Mouse (Mus musculus) stomach, embryonic 15.5 days (tissue): ENCODE measurements around the gene Neurl1a. TPM values are rescaled to one million over a fixed set of nuclear protein-coding genes. Genes with fewer than 3 reads are reported as not detected.

Source experiments
- ATAC-seq: fragments of 200-750 bp; cut with Nextera tagmentation; 2 replicates; pipeline ENCODE4 v1.8.0; 2017; ENCODE audit warnings: low read depth, moderate number of reproducible peaks, moderate TSS enrichment; ENCODE audit not compliant: insufficient read depth, low FRiP score
- H3K27ac ChIP-seq: fragments of 300-500 bp; sonication (generic); 2 replicates; pipeline ENCODE4 v1.5.1; 2015; ENCODE audit warnings: mild to moderate bottlenecking, inconsistent platforms
- H3K27me3 ChIP-seq: fragments of 300-500 bp; sonication (generic); replicated peaks from 2 replicates; pipeline ENCODE4 v1.6.1; 2015; ENCODE audit warnings: inconsistent platforms
- H3K36me3 ChIP-seq: fragments of 300-500 bp; sonication (generic); 2 replicates; pipeline ENCODE4 v1.6.1; 2015; ENCODE audit warnings: inconsistent platforms
- H3K4me1 ChIP-seq: fragments of 300-500 bp; sonication (generic); 2 replicates; pipeline ENCODE4 v1.6.1; 2015; ENCODE audit warnings: inconsistent platforms
- H3K4me2 ChIP-seq: fragments of 300-500 bp; sonication (generic); 2 replicates; pipeline ENCODE4 v1.6.1; 2015; ENCODE audit warnings: mild to moderate bottlenecking, inconsistent platforms
- H3K4me3 ChIP-seq: fragments of 300-500 bp; sonication (generic); replicated peaks from 2 replicates; pipeline ENCODE4 v1.5.1; 2015; ENCODE audit warnings: inconsistent platforms
- H3K9ac ChIP-seq: fragments of 300-500 bp; sonication (generic); 2 replicates; pipeline ENCODE4 v1.6.1; 2015; ENCODE audit warnings: inconsistent platforms
- H3K9me3 ChIP-seq: fragments of 300-500 bp; sonication (generic); 2 replicates; pipeline ENCODE4 v1.6.1; 2016; ENCODE audit warnings: inconsistent platforms
- WGBS: fragments of 180-500 bp; shearing (Covaris S2); methylation state at CpG from one replicate; pipeline ENCODE4 v1.1.7; 2015; 5-methylcytosine and 5-hydroxymethylcytosine counted together
- polyA plus RNA-seq: library from polyadenylated mRNA; unstranded; fragments of >200 nt; fragmentation: Nextera tagmentation; extraction: Ambion mirVana; gene quantifications from 2 replicates; pipeline ENCODE4 v1.2.1, GENCODE M21; 2015

Neurl1a gene
- polyA plus RNA-seq, 1 experiment from 2014 or later = 7.5 TPM

DNA sequence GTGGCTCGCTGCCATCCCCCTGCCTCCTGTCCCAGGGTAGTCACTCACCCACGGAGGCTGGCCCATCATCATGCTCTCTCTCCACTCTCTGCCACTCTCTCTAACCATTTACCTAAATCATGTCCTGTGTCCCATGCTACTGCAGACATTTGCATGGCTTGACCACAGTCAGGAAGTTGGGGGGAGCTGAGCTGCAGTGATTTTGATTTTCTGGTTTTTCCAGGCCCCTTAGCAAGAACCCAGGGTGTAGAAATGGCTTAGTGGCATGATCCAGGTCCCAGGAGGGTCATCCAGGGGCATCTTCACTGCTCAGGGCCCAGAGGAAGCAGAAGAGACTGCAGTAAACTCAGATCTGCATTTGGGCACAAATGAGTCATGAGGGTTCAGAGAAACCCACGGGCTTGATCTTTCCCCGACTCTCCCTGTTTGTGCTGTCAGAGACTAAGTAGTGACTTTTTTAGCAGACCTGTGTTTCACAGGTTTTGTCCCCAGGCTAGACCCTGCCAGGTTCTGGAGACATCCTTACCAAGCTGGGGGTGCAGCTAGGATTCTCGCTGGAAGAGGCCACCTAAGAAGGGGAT, 30.3 kb upstream of the Neurl1a start:
- Histone ChIP-seq H3K36me3 (no peaks in the 10 kb centered on the region), H3K27ac (no peak overlapping the region), H3K9me3 (no peaks in the 10 kb centered on the region), H3K4me2 (no peak overlapping the region), H3K4me3 (no peak overlapping the region), H3K9ac (no peak overlapping the region), H3K4me1 (no peaks in the 10 kb centered on the region), H3K27me3 (no peaks in the 10 kb centered on the region; the same call in 1 of the 2 replicates)
- 64% methylated on average over 5 of the region's 5 CpGs for WGBS
- ATAC-seq = no peak

DNA sequence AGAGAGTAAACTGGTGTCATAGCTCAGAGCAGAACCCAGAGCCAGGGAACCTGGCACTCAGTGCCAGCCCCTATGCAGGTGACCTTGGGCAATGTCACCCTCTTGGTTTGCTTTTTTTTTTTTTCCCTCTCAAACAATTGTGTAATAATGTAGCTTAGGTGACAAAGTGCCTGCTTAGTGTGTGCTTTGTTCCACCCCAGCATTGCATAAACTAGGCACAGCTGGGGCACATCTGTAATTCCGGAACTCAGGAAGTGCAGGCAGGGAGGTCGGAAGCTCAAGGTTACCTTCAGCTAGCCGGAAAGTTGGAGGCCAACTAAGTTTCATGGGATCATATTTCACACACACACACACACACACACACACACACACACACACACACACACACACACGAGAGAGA, 28.8 kb upstream of the Neurl1a start:
- H3K9me3 ChIP-seq = no peaks in the 10 kb centered on the region
- H3K36me3 ChIP-seq = no peaks in the 10 kb centered on the region
- no peaks in the 10 kb centered on the region; the same call in 1 of the 2 replicates for H3K27me3 ChIP-seq
- H3K4me3 ChIP-seq = no peak overlapping the region
- 33% methylated on average over 4 of the region's 4 CpGs for WGBS
- ATAC-seq = no peak
- no peaks in the 10 kb centered on the region for H3K4me1 ChIP-seq
- H3K4me2 ChIP-seq = no peak overlapping the region
- no peak overlapping the region for H3K27ac ChIP-seq
- H3K9ac ChIP-seq = no peak overlapping the region

DNA sequence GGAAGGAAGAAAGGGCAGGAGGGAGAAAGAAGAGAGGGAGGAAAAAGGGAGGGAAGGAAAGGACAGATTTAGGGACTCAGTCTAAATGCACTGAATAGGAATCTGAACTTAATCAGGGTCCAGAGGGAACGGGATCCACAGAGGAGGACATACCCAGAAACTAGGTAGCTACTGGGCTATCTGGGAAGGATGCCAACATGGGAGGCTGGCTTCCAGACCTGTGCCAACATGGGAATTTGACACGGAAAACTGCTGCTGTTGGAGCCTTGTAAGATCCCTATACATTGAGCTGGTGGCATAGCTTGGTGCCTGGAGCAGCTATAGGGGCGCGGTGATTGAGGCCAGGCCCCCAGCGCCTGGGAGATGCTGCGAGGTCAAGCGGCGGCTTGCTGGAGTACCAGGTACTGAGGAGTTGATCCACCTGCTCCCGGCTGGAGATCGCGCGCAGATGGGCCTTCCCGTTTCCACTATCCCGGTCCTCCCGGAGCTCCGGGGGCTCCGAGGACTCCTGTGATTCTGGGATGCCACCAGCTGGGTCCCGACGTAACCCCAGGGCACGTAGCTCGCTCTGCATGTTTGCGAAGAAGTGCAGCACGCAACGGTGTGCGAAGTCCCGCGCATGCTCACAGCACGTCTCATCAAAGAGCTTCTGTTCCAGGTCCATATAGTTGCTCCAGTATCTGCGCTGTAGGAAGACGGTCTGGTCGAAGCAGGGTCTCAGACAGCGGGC, 27.1 kb upstream of the Neurl1a start:
- Histone ChIP-seq H3K9ac (no peak overlapping the region), H3K4me1 (no peaks in the 10 kb centered on the region), H3K36me3 (no peaks in the 10 kb centered on the region), H3K27me3 (no peaks in the 10 kb centered on the region; the same call in 1 of the 2 replicates), H3K4me3 (peak overlapping the region; percentile 22; the same call in 1 of the 2 replicates), H3K4me2 (peak overlapping the region; percentile 50), H3K9me3 (no peaks in the 10 kb centered on the region), H3K27ac (no peak overlapping the region)
- no peak for ATAC-seq
- 27% methylated on average over 32 of the region's 32 CpGs for WGBS

DNA sequence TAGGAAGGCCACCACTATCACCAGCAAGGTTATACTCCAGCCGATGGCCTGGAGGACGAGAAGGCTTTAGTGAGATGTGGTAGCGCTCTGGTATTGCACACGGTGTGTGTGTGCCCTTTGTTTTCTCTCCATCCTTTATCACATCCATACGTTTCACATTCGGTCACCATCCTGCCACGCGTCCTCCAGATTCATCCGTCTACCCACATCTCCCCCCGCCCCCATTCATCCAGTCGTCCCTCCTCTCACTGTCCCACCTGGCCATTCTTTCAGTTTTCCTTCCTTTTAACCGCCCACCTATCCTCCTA, 26.6 kb upstream of the Neurl1a start:
- 64% methylated on average over 12 of the region's 12 CpGs for WGBS
- Histone ChIP-seq H3K36me3 (no peaks in the 10 kb centered on the region), H3K4me3 (peak overlapping the region; percentile 22; the same call in 1 of the 2 replicates)

DNA sequence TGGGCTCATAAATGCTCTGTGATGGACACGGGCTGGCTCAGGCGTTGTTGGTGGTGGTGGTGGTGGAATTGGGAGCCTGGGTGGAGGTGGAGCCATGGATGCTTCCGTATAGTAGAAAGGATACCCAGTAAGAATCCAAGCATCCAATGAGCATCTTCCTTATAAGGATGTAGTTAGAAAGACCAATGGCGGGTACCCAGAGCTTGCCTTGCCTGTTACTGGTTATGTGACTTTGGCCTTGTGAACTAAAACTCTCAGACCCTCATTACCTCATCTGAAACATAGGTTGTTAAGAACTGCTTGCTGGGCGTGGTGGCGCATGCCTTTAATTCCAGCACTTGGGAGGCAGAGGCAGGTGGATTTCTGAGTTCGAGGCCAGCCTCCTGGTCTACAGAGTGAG, 24.9 kb upstream of the Neurl1a start:
- Histone ChIP-seq H3K36me3 (no peaks in the 10 kb centered on the region), H3K27ac (no peak overlapping the region), H3K4me2 (no peak overlapping the region), H3K4me3 (no peak overlapping the region), H3K9ac (no peak overlapping the region), H3K4me1 (no peaks in the 10 kb centered on the region), H3K9me3 (no peaks in the 10 kb centered on the region), H3K27me3 (no peaks in the 10 kb centered on the region; the same call in 1 of the 2 replicates)
- 91% methylated on average over 7 of the region's 7 CpGs for WGBS
- ATAC-seq = no peak

More for the DNA sequence above, 26.6 kb upstream of the Neurl1a start:
- ATAC-seq = no peak
- Histone ChIP-seq H3K4me2 (peak overlapping the region; percentile 50), H3K4me1 (no peaks in the 10 kb centered on the region), H3K27ac (no peak overlapping the region), H3K9me3 (no peaks in the 10 kb centered on the region), H3K27me3 (no peaks in the 10 kb centered on the region; the same call in 1 of the 2 replicates), H3K9ac (no peak overlapping the region)

DNA sequence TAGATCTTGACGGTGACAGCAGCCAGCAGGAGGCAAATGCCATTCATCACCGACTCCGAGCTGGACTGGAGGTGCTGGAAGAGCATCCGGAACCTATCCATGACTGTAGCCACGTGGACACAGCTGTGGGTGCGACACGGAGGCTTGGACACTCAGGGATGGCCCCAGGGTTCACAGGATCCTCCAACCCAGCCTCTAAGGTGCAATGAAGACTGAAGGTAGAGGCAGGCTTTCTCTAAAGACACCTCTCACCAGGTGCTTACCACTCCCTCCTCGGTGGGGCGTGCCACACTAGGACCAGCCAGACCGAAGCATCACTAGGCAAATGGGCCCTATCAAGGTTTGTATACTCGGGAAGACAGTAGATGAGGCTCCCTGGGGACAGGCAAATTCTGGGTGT, 21.0 kb upstream of the Neurl1a start, which contains the start of gene Calhm3:
TSS of gene Calhm3 (minus strand) at position 101 of the 400 bp plus-strand sequence.
- Histone ChIP-seq H3K4me2 (no peak within 1 kb of the TSS), H3K9ac (no peak within 1 kb of the TSS), H3K27me3 (no peaks in the 10 kb centered on the region), H3K9me3 (no peaks in the 10 kb centered on the region), H3K4me3 (no peak within 1 kb of the TSS), H3K36me3 (no peaks in the 10 kb centered on the region), H3K27ac (no peak within 1 kb of the TSS), H3K4me1 (no peaks in the 10 kb centered on the region)
- no peak for ATAC-seq
- 81% methylated on average over 11 of the region's 11 CpGs for WGBS

DNA sequence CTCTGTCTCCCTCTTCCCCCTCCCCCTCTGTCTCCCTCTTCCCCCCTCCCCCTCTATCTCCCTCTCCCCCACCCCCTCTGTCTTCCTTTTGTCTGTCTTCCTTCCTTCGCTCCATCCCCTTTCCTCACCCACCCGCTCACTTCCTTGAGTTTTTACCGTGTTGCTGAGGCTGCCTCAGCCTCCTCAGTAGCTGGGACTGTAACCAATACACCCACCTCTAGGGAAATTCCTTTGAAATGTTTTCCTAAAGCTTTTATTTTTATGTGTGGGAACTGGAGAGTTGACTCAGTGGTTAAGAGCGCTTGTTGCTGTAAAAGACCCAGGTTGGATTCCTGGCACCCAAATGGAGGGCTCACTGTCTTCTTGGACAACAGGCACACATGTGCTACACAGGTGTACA, 17.0 kb upstream of the Neurl1a start:
- no peak overlapping the region for H3K27ac ChIP-seq
- H3K27me3 ChIP-seq = no peaks in the 10 kb centered on the region
- no peaks in the 10 kb centered on the region for H3K36me3 ChIP-seq
- H3K9me3 ChIP-seq = no peaks in the 10 kb centered on the region
- no peak overlapping the region for H3K9ac ChIP-seq
- WGBS = 56% methylated on average over 4 of the region's 4 CpGs
- H3K4me2 ChIP-seq = no peak overlapping the region
- no peaks in the 10 kb centered on the region; the same call in 1 of the 2 replicates for H3K4me1 ChIP-seq
- H3K4me3 ChIP-seq = no peak overlapping the region
- ATAC-seq = no peak

DNA sequence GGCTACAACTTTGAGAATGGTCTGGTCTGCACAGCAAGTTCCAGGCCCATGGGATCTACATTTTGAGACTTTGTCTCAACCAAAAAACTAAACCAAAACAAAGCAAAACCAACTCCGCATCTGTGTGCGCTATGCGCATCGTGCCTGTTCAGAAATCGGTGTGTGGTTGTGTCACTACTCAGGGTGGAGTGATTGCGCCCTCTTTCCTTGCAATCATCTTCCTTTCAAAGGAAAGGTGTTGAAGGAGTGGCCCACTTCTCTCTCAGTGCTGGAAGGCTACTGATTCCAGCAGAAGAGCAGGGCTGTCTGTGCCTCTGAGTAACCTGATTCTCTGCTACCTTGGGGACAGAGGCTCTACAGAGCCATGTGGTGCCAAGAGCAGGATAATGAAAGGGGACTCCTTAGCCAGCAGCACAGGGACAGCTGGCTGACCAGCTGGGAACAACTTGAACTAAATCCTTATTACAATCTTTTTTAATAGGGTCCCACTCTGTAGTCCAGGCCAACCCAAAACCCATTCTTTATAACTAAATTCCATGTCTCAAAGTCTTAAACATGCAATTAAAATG, 15.4 kb upstream of the Neurl1a start:
- 93% methylated on average over 6 of the region's 6 CpGs for WGBS
- Histone ChIP-seq H3K9ac (no peak overlapping the region), H3K4me2 (no peak overlapping the region), H3K27ac (no peak overlapping the region), H3K4me3 (no peak overlapping the region), H3K36me3 (no peaks in the 10 kb centered on the region), H3K27me3 (no peaks in the 10 kb centered on the region), H3K9me3 (no peaks in the 10 kb centered on the region), H3K4me1 (peaks cover 7% of the 10 kb centered on the region; the same call in 1 of the 2 replicates)
- ATAC-seq = no peak

DNA sequence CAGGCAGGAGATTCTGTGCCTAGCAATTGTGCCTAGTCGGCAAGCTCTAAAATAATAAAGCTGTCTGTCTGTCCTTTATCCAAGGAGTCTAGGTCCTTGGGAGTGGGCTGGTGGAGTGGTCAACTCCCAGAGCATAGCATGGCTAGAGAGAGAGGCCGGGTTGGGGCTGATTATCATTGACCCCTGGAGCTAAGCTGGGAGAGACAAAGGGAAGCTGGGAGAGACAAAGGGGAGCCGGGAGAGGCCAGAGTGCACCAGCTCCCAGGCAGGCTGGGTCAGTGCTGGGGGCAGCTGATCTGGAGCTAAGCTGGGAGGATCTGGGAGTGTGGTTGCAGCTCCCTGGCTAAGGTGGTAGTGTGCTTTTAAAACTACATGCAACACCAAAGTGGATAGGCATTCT, 11.9 kb upstream of the Neurl1a start:
- no peak for ATAC-seq
- Histone ChIP-seq H3K9ac (no peak overlapping the region), H3K9me3 (no peaks in the 10 kb centered on the region), H3K4me1 (peaks cover 13% of the 10 kb centered on the region; the same call in 1 of the 2 replicates), H3K4me2 (no peak overlapping the region), H3K36me3 (no peaks in the 10 kb centered on the region), H3K27ac (no peak overlapping the region), H3K4me3 (no peak overlapping the region), H3K27me3 (no peaks in the 10 kb centered on the region)
- WGBS = 36% methylated on average over 3 of the region's 3 CpGs

DNA sequence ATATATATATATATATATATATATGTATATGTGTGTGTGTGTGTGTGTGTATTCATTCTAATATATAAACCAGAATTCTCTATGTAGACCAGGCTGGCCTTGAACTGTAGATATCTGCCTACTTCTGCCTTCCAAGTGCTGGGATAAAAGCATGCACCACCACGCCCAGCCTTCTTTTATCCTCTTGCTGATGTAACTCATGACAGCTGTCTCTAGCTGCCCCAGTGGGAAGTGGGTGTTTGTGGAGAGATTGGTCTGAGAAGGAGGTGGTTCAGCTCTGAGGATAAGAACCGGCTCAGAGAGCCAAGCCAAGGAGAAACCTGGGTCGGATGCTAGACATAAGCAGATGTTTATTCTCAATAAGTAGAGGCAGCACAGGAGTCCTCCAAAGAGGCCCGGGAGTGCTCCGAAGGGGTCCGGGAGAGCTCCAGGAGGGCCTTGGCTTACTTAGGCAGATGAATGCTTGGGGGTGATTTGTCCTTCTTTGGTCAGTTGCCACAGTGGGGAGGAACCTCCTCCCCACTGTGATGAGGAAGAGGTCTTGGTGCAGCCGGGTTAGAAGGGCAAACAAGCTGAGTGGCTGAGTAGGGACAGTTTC, 10.9 kb upstream of the Neurl1a start:
- no peak overlapping the region for H3K9ac ChIP-seq
- no peak; the same call in 1 of the 2 replicates for ATAC-seq
- H3K4me1 ChIP-seq = peaks cover 13% of the 10 kb centered on the region; the same call in 1 of the 2 replicates
- H3K36me3 ChIP-seq = no peaks in the 10 kb centered on the region
- H3K27me3 ChIP-seq = no peaks in the 10 kb centered on the region
- no peaks in the 10 kb centered on the region for H3K9me3 ChIP-seq
- no peak overlapping the region for H3K4me3 ChIP-seq
- no peak overlapping the region for H3K27ac ChIP-seq
- 41% methylated on average over 7 of the region's 7 CpGs for WGBS
- H3K4me2 ChIP-seq = peak overlapping the region; percentile 41; the same call in 1 of the 2 replicates

DNA sequence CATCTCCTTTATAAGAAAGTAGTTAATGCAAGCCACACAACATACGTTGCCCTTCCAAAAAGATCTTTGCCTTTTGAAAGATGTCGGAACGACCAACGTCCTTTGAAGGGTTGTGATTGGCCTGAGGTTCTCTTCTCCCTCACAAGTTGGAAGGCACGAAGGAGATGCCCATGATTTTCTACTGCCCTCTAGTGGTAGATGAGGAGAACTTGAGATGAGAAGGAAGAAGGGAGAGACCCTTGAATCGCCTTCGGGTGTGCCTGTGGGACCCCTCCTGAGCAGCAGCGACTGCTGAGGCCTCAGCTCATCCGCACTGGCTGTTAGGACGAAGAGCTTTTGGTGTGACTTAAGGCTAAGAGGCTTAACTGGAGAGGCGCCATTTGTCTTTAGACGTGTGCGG, 10.4 kb upstream of the Neurl1a start:
- Histone ChIP-seq H3K4me1 (peaks cover 13% of the 10 kb centered on the region; the same call in 1 of the 2 replicates), H3K27ac (no peak overlapping the region), H3K4me2 (peak overlapping the region; percentile 41), H3K36me3 (no peaks in the 10 kb centered on the region), H3K4me3 (no peak overlapping the region), H3K9ac (no peak overlapping the region), H3K9me3 (no peaks in the 10 kb centered on the region), H3K27me3 (no peaks in the 10 kb centered on the region)
- 8% methylated on average over 13 of the region's 13 CpGs for WGBS
- no peak for ATAC-seq
